Mouse (Mus musculus): ENCODE measurements around the gene Spata2.

Spata2 gene

DNA sequence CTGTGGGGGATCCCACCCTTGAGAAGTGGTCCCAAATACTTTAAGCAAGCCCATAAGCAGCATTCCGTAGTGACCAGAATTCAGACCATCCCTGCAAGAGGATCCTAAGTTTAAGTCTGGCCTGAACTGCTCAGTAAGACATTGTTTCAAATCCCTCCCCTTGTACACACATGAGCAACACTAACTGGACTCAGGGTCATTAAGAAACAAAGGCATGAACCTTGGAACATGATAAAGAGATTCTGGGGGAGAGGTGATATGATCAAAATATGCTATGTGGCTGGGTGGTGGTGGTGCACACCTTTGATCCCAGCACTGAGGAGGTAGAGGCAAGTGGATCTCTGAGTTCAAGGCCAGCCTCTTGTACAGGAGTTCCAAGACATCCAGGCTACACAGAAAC is 13.2 kb downstream of the Spata2 start:
- no peak for DNase-seq (ENCODE audit: low read depth)

DNA sequence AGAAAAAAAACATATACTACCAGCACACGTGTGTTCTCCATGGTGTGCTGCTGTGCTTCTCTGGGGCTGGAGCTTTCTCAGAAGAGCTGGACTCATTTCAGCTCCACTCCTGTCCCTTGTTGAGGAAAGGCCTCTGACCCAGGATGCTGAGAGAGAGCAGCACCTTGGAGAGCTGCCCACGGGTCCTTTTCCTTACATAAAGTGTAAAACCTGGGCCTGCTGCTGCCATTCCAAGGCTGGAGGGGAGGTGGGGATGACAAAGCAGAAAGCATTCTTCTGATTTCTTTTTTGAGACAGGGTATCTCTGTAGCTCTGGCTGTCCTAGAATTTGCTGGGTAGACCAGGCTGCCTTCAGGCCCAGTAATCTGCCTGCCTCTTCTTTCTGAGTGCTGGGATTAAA is 14.6 kb downstream of the Spata2 start:
- DNase-seq (ENCODE audit: low read depth), result no peak

DNA sequence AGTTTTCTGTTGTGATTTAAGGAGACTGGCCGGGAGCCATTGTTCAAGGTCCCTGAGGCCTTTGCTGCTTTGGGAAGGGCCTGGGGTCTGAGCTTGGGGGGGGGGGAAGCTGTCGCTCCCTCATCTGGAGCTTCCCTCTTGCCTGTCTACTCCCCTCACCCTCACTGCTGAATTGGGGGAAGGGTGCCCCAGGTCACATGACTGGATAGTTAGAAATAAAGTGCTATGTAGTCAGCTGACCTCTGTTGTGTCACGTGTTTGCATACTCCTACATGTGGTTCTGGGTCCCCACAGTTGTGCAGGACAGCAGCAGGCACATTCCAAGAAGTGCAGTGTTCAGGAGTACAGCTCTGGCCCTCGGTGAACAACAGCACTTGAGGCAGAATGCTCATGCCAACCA is 15.9 kb downstream of the Spata2 start:
- no peak for DNase-seq (ENCODE audit: low read depth)

DNA sequence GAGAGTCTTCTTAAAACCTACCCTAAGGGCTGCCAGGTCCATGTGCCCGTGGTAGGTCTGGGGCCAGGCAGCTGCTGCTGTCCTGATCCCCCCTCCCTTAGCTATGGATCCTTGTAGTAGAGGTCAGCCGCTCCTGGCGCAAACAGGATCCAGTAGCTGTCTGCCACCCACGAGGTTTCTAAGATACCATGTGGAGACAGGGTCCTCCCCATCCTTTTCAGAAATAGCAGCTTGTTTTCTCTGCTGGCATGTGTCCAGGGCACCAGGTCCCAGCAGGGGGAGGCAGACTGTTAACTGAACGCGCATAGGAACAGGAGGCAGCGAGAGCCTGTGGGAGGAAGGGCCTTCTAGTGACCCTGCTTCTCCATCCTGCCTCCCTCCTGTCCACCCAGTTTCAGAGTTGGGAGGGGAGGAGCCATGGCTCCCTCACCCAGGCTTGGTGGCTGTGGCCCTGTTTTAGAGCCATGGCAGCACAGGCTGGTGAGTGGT is 16.4 kb downstream of the Spata2 start:
- no peak for DNase-seq (ENCODE audit: low read depth)

DNA sequence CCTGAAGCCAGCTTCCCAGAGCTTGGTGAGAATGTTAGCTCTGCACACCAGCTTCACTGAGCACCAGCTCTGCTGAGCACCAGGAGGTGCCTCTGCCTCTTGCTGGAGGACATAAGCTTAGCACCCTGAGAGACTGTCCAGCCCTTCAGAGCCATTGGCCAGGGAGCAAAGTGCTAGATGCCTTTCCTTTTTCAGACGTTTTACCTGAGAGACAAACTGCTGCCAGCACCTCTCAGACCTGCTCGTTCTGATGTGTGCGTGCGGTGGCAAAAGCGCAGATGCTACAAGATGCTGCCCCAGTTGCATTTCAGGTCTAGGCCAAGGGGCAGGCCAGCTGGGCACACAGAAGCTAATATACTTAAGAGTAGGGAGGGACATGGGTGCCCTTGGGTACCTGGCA is 17.1 kb downstream of the Spata2 start:
- DNase-seq (ENCODE audit: low read depth), result no peak

DNA sequence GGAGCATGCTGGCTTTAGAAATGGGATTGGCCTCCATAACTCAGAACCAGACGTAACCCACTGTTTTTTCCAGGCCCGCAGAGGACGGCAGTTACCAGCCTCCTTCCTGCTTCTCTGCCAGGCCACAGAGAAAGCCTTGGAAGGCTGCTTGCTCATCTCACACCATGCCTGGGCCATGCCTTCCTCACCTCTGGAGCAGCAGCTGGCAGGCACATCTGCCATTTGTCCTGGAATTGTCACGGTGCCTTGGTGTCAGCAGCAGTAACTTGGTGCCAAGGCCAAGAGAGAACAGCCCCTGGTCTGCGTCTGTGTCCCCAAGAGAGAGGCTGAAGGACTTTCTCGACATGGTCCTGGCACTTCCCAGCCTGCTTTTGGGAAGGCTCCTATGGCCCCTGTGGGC is 18.5 kb downstream of the Spata2 start:
- no peak for DNase-seq (ENCODE audit: low read depth)

DNA sequence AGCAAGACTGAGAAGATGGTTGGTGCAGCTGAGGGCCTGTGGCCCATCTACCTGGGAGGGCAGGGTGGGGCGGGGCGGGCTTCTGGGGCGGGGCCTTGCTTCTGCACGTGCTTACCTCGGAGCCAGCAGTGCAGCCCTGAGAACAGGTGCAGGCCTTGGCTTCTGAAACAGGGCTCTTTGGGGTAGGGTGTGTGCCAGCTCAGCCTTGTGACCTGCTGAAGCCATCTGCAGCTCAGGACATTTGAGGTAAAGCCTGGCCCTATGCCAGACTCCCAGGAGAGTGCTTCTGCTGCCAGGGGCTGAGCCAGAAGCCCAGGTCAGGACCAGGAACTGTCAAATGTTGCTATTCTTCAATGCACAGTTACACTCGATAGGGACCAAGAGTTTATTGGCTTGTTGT is 21.1 kb downstream of the Spata2 start:
- no peak for DNase-seq (ENCODE audit: low read depth)

DNA sequence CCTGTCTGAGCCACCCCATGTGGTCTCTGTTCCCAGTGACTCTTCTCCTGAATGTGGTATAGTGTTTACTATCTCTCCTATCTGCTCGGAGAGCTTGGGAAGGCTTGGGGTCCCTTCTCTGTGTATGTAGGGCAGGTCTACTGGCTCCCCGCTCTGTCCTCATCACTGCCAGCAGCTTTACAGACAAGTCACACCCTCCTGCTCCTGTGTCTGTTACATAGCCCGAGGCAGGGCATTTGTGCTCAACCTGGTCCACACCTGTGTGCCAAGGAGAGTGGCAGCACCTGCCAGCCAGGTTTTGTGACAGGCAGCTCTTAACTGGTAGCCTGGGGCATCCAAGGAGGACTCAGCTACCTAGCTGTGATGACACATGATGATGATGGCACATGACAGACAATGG is 22.1 kb downstream of the Spata2 start:
- DNase-seq (ENCODE audit: low read depth), result no peak

DNA sequence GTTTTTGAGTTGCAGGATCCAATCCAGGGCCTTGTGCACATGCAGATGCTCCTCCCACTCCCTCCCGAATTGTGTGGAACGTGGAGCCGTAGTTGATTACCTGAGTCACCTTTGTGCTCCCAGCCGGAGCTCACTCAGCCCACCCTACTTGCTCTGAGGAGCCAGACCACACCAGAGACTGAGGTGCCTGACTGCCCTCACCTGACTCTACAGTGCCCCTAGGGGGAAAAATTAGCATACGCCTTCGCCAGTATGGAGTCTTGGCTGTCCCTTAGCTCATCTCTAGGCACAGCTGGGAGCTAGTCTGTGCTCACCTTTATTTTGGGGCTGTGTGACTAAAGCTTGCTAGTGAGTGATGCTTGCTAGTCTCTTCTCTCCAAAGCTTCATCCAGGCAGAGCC is 24.2 kb downstream of the Spata2 start:
- no peak for DNase-seq (ENCODE audit: low read depth)

DNA sequence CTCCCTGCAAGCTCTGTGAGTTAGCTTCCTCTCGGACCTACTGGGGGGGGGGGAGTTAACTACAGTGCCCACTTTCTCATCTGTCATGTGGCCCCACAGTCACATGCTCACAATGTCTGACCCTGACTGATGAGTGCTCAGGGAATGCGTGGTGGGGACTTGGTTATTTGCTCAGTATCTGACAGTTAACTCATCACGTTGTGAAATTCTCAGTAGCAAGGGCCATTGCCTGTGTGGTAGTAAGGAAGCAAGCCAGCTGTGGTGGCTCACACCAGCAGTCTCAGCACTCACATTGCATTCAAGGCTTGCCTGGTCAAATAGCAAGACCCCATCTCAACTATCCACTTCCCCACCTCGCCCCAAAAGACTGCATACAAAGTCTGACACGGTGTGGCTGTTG is 25.5 kb downstream of the Spata2 start:
- DNase-seq (ENCODE audit: low read depth), result no peak

DNA sequence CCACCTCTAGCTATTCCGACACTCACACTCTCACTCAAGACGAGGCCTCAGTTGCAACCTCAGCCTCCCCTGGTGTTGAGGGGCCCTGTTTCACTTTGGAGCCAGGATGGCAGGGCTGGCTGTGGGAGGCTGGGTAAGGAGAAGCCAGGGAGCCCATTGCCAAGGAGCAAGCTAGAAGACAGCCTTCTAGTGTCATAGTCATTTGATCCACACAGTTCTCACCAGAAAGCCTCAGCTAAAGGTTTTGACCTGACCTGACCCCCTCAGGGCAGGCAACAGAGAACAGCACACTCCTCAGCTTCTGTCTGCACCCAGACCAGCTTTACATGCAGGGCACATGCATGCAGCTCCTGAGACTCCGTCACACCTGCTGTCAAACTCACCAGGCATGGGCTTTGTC is 26.7 kb downstream of the Spata2 start:
- DNase-seq (ENCODE audit: low read depth), result no peak

DNA sequence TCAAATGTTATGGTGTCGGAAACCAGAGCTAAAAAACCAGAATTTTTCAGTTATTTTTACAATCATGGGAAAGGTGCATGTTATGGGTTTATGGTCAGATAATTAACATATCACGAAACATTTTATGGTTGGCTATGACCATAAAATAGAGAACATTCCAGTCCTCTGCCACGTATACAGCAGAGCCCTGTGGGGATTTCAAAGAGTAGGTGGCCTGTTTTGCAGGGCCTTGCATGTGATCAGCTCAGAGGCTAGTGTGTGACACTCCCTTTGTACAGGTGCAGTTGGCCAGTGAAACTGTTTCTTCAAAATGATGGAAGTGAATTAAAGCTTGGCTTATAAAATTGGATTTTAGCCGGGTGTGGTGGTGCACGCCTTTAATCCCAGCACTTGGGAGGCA is 28.9 kb downstream of the Spata2 start:
- no peak for DNase-seq (ENCODE audit: low read depth)

DNA sequence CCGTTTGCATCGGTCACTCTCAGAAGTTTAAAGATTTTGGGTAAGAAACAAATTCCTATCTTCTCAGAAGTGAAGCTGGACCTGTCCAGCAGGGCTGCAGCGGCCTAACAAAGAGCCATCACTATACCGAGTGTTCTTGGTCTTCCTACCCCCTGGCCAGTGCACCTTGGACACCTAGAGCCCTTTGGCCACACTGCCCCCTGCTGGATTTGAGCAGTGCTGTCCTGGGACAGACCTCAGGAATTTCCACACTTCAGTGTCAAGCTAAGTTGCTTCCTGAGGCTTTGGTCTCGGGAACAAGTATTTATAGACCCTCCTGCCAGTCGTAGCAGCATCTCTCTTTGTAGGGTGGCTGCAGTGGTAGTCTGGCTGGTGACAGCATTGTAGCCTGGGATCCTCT is 29.7 kb downstream of the Spata2 start:
- peak; percentile 45 for DNase-seq (ENCODE audit: low read depth)

DNA sequence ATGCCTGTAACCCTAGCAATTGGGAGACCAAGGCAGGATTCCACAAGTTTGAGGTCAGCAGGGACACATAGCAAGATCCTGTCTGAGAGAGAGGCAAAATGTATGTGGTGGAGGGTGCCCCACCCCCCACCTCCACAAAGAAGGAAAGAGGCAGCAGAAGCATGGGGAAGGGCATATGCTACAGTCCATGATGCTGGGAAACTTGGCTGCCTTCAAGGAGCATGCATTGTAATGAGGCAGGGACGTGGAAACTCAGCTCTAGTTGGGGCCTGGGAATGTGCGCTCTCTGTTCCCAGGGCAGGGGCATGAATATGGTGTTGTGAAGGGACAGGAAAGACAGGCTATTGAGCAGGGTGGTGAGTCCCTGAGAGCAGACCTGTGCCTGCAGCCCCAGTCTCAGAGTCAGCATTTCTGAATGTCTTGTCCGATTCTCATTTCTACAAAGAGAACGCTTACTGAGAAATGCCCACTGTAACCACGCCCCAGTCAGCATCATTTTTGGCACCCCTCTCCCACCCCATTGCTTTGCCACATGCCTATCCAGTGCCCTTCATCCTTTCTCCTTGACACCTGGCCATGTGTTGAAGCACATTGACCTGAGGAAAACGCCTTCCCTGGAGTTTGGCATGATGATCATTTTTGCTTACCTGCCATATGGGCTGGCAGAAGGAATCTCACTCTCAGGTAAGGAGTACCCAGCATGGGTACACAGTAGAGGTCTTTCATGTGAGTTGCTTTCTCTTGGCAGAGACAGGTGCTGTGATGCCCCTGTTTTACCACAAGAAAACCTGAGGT is 33.4 kb downstream of the Spata2 start:
- DNase-seq (ENCODE audit: low read depth), result no peak

DNA sequence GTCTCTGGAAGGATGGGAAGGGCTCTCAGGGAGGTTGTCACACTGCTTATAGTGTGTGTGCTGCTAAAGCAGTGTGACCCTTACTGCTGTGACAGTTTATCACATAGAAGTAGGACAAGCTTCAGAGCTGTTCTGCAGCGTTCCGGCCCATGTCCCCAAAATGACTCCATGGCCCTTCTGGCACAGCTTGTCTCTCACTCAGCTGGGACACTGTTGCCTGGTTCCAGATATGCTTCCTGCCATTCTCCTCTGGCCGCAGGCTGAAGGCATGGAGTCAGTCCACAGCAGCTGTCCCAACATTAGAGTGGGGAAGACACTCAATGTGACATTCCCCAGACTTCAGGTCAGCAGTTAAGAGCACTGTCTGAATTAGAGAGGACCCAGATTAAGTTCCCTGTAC is 34.1 kb downstream of the Spata2 start:
- no peak for DNase-seq (ENCODE audit: low read depth)

DNA sequence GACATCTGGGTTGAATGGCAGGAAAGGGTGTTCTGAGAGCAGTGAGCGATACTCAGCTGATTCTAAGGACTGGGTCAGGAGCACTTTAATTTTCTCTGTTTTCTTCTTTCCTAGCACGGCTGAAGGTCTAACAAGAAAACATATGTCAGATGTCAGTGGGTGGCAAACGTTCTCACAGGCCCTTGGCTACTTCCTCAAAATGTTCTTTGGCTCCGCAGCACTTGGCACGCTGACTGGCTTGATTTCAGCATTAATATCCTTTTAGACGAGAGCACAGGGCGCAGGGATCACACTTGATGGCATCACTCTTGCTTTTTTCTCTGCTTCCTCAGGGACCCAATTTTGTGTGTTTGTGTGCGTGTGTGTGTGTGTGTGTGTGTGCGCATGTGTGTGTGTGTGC is 35.5 kb downstream of the Spata2 start:
- no peak for DNase-seq (ENCODE audit: low read depth)

DNA sequence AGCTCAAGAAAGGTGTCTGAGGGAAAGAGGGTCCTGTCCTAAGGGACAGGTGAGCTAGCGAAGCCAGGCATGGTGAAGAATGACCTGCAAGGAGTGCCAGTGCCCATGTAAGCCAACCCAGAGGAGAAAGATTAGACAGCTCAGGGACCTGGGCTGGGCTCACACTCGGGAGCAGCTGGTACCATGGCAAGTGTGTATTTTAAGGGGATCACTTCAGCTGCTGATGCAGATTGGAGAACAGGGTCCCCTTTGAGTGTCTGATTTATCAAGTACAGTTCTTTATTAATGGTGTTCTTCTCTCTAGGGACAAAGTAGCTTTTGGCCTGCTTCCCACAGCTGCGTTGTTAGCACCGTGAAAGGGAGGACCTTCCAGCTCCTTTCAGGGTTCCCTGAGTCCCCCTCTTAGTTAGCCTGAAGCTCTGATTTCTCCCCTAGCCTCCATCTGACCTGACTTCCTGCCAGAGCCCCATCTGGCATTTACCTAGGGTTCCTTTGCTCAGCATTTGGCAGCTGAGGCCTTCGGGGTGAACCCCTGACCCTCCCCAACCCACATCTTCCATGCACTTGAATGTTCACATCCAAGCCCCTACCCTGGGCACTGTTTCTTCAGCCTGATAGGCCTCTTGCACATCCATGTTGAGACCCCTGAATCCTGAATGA is 36.2 kb downstream of the Spata2 start:
- no peak for DNase-seq (ENCODE audit: low read depth)

DNA sequence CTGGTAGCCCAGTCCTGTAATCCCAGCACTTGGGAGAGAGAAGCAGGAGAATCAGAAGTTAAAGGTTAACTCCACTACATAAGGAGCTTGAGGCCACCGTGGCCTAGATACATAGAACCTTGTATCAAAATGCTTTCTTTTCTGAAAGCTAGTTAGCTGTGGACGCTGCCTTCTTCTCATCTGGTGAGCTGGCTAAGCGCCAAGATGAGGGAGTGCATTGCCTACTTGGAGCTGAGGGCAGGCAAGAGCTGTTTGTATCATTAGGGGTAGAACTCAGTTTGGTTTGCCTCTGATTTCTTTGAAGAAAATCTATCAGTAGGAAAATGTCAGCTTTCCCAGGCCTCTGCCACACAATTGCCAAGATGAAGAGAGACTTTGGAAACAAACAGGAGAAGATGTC is 38.9 kb downstream of the Spata2 start:
- DNase-seq (ENCODE audit: low read depth), result no peak

DNA sequence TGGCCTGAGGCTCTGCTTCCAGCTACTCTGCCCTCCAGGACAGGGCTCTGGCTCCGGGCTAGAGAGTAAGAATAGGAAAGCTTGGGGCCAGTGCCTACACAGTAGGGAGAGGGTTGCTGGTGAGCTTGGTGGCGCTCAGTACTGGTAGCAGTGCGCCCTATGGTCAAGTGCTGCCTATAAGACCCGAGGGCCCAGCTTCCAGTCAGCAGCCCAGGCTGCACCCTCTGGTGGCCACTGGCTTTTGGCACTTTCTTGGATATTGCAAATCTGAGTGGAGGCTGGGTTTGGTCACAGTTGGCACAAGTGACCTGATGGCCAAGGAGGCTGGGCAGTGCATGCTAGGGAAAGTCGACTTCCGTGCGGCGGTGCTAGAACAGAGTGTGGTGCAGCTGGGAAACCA is 42.0 kb downstream of the Spata2 start:
- no peak for DNase-seq (ENCODE audit: low read depth)

DNA sequence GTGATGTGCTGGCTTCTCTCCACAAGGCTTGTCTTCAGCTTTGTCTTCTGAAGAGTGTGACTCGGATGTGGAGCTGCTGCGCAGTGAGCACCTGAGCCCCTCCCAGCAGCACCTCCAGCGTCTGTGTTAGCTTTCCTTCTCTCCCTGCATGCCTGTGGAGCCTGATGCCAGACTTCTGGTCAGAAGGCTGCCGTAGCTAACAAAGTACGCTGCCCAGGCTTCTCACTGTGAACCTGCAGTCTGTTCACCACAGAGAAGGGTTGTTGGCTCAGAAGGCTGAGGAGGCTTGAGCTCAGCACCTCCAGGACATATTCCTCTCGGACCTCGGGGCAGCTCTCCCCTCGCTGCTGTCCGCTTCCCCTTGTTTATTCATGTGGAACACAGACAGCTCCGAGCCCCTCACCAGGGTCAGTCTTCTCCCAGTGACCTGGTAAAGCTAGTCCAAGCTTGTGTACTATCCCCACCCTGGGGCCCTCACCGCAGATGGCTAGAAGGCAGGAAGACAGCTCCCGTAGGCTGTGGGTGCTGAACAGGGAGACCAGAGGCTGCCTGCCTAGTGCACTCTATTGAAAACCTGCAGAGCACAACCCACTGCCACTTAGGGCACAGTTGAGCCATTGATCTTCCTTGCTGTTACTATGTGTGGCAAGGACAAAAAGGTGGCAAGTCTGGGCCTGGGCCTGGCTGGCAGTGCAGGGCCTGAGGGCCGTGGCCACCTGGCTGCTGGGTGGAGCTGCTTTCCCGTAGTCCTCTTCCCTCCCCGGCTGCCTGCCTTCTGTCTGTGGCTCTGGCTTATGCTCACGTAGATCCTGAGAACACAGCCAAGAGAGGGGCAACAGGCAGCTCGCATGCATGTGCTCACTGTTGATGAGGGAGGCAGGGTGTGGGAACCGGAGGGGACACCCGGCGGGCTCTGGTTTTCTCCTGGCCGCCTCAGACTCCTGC is 43.1 kb downstream of the Spata2 start:
- no peak for DNase-seq (ENCODE audit: low read depth)

DNA sequence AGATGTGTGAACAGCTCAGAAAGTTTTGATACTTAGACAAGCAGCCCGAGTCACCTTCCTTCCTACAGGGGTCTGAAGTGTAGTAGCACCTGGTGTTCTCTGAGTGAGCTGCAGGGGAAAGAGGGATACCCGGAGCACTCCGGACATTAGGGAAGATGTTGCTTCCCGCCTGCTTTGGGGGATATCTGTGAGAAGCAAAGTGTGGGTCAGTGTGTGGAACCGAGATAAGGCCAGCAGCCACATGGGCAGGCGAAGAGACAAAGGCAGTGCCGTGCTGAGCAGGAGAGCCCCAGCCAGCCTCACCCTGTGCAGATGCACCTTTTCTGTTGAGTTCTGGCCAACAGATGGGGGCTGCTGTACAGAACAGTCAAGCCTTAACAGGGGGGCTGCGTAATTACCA is 45.1 kb downstream of the Spata2 start:
- no peak for DNase-seq (ENCODE audit: low read depth)

DNA sequence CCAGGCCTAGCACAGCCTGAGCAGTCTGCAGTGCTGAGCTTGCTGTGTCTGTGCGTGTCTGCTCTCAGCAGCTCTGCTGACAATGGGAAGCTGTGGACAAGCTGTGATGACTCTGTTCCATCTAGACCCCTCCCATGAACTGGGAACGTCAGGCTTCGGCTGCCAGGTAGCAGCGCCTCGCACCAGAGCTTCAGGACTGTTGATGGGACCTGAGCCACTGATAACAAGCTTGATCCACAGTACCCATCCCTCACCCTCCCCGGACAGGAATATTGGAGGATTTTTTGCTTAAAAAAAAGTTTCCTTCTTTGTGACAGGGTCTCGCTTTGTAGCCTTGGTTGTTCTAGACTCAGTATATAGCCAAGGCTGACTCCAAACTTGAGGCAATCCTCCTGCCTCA is 45.5 kb downstream of the Spata2 start:
- DNase-seq (ENCODE audit: low read depth), result no peak

Data from c-Kit-positive CD71-negative TER-119-negative erythroid progenitor cells, embryonic 14.5 days (primary cell).